ENCODE assay signal across 8 mouse cellular contexts in the genomic region with DNA sequence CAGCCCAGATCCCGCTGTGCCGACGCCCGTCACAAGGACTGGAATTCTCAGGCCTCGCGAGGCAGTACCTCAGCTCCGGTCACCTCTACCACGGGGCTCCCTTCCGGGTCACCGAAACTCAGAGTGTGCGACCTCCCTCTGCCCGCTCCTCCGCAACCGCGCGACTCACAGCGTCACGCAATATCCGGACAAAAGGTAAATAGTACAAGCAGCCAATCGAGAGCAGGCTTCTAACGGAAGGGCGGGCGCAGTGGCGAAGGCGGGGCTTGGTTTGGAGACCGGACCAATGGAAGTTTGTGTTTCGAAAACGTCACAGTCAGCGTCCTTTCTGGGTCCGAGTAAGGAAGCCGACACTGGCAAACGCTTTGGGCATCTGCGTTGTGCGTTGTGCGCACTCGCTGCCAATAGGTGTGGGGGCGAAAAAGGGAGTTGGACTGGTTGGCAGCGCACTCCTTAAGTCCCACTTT. TPM values are rescaled to one million over a fixed set of nuclear protein-coding genes. Genes with fewer than 3 reads are reported as not detected.
DNase-seq lines count a peak whose midpoint lies in the region; ATAC-seq and TF ChIP-seq lines count a peak whose summit lies in the region.

A gene (minus strand): TSS at position 146 of the 467 bp plus-strand sequence.

- peak within 1 kb of the TSS; percentile 97 for H3K9ac ChIP-seq in ES-E14 (ENCODE audit: insufficient read depth, low read depth, low read length, poor library complexity, severe bottlenecking)
- H3K9ac ChIP-seq in forebrain, embryonic 15.5 days (replicated peaks) = peak within 1 kb of the TSS; percentile 92

- TF ChIP-seq CTCF in lung, adult 2 months (IDR thresholded peaks at IDR 0.05; ENCODE audit: insufficient read depth, low read length) = no peak

- peak within 1 kb of the TSS; percentile 87 to 88 for H3K4me3 ChIP-seq in ES-E14 (ENCODE audit: insufficient read depth in 1 of 2, low read depth in 1 of 2, low read length in 2 of 2, poor library complexity in 1 of 2, severe bottlenecking in 1 of 2)
- H3K4me3 ChIP-seq in forebrain, embryonic 15.5 days = peak within 1 kb of the TSS; percentile 96
- peak within 1 kb of the TSS; percentile 92 for H3K4me3 ChIP-seq in lung, adult 2 months (replicated peaks; ENCODE audit: extremely low read depth, low read depth, low read length)

- in situ Hi-C loops in ES-E14 (cut with MboI; ENCODE audit: low sequenced_read_pairs in 2 of 2, unreplicated experiment in 2 of 2) = no loop called here

- H3K4me2 ChIP-seq in forebrain, embryonic 15.5 days (replicated peaks) = peak within 1 kb of the TSS; percentile 73

- no peaks in the 10 kb centered on the region for H3K9me3 ChIP-seq in ES-E14 (ENCODE audit: control insufficient read depth, insufficient read depth, low read depth, low read length)
- H3K9me3 ChIP-seq in forebrain, embryonic 15.5 days = no peaks in the 10 kb centered on the region

- peaks cover 0 to 5% of the 10 kb centered on the region in 2 experiments; a peak in 1 of 4 replicates for H3K4me1 ChIP-seq in ES-E14 (ENCODE audit: control insufficient read depth in 2 of 2, insufficient read depth in 2 of 2, low read length in 2 of 2, poor library complexity in 1 of 2)
- peaks cover 12% of the 10 kb centered on the region for H3K4me1 ChIP-seq in forebrain, embryonic 15.5 days
- no peaks in the 10 kb centered on the region; the same call in none of the 2 replicates for H3K4me1 ChIP-seq in lung, adult 2 months (ENCODE audit: control insufficient read depth, insufficient read depth, low read length)

- peak; percentile 97 for DNase-seq in ES-E14 (ENCODE audit: low read depth, low spot score)
- DNase-seq in cerebellum, adult 11-12 months = peak; percentile 98
- DNase-seq in heart, postnatal 25 days (ENCODE audit: low spot score) = peak; percentile 96
- peak; percentile 97 to 99 for DNase-seq in layer of hippocampus, adult 18-20 months (ENCODE audit: low spot score in 2 of 2)
- peak; percentile 96 for DNase-seq in lung, adult 2 months
- peak; percentile 93 to 95 for DNase-seq in thymus, adult 18-20 months

- peak; percentile 99 for ATAC-seq in forebrain, embryonic 15.5 days (replicated peaks)
- peak; percentile 97 for ATAC-seq in neutrophil, adult 5-6 weeks (ENCODE audit: extremely low read depth, insufficient number of reproducible peaks, low FRiP score, poor library complexity, severe bottlenecking)

- intact Hi-C loops in heart, postnatal 25 days (cut with DNase I) = loop anchor here (5.0 kb wide), 1 partner anchor 168 kb away; a partner anchor contains a TSS

- TF ChIP-seq POLR2A in lung, adult 2 months (IDR thresholded peaks at IDR 0.05; ENCODE audit: borderline replicate concordance, extremely low read depth, low read depth, low read length) = peak; percentile 82

- peaks cover 9% of the 10 kb centered on the region; the same call in 1 of the 2 replicates for H3K36me3 ChIP-seq in ES-E14 (ENCODE audit: control insufficient read depth, insufficient read depth, low read length, poor library complexity, severe bottlenecking)
- H3K36me3 ChIP-seq in forebrain, embryonic 15.5 days = peaks cover 21% of the 10 kb centered on the region

- H3K27me3 ChIP-seq in forebrain, embryonic 15.5 days = no peaks in the 10 kb centered on the region

- H3K27ac ChIP-seq in ES-E14 (ENCODE audit: insufficient read depth, low read depth, low read length, poor library complexity, severe bottlenecking) = peak within 1 kb of the TSS; percentile 75; the same call in 1 of the 2 replicates
- H3K27ac ChIP-seq in forebrain, embryonic 15.5 days (replicated peaks) = peak within 1 kb of the TSS; percentile 80

- under 1% methylated on average over 38 of the region's 38 CpGs for WGBS in forebrain, embryonic 15.5 days
- under 1% methylated on average over 38 of the region's 38 CpGs for WGBS in lung, adult 2 months

TF ChIP-seq in ES-E14, 5 proteins besides CTCF, POLR2A, EP300 and RAD21:
- TF ChIP-seq ZNF384 (IDR thresholded peaks at IDR 0.05; ENCODE audit: low read depth, low read length) = no peak
- TF ChIP-seq ZC3H11A (IDR thresholded peaks at IDR 0.05; ENCODE audit: borderline replicate concordance, low read depth, low read length) = no peak
- TF ChIP-seq CHD2 (IDR thresholded peaks at IDR 0.05; ENCODE audit: low read depth, low read length) = peak; percentile 54; the same call in 1 of the 2 replicates

RNA-seq across cellular contexts. Expression of the gene that starts here (rescaled TPM):
- 75.1 and 82.8 TPM in 2 replicates for total RNA-seq in ES-E14 (2012; rRNA removed)
- 184 and 186 TPM in 2 replicates for polyA plus RNA-seq in forebrain, embryonic 15.5 days (2015; fragmentation: Nextera tagmentation; extraction: Ambion mirVana)
- total RNA-seq in heart, postnatal 25 days (2021) = 100 to 1,000 TPM; 636 to 638 TPM
- 100 to 1,000 TPM; 427 to 437 TPM for total RNA-seq in layer of hippocampus, adult 18-20 months (2021)
- polyA plus RNA-seq in lung, adult 2 months (2012; rRNA removed) = 69.9 and 103 TPM in 2 replicates
- 100 and 114 TPM in 2 replicates for total RNA-seq in neutrophil, adult 5-6 weeks (2017)

Comparison
In these comparisons a context has a peak if more than half of its experiments do, and no peak if none do; other contexts are left out.
1. Peak in every context shown above with its lines: DNase-seq, ATAC-seq, H3K4me3 ChIP-seq and H3K27ac ChIP-seq.